Mouse (Mus musculus): ENCODE results near the gene Zfhx3. TPM values are rescaled to one million over a fixed set of nuclear protein-coding genes. Genes with fewer than 3 reads are reported as not detected.

The Zfhx3 gene
- polyA plus RNA-seq, 1 experiment from 2014 or later = 65.9 TPM

GRCm38 (mm10) chr8:108848484-108848883 is 906.0 kb downstream of the Zfhx3 start:
- no peak overlapping the region for H3K4me2 ChIP-seq (replicated peaks)
- 0 out of 2 replicates have a peak, but pooled peaks cover 4% of the 10 kb centered on the region for H3K36me3 ChIP-seq
- no peaks in the 10 kb centered on the region for H3K9me3 ChIP-seq
- 86% methylated on average over 3 of the region's 3 CpGs for WGBS
- no peak overlapping the region for H3K4me3 ChIP-seq (replicated peaks)
- peaks cover 44% of the 10 kb centered on the region for H3K4me1 ChIP-seq (replicated peaks)
- H3K27ac ChIP-seq = no peak overlapping the region
- H3K9ac ChIP-seq (replicated peaks) = no peak overlapping the region
- H3K27me3 ChIP-seq = no peaks in the 10 kb centered on the region
- ATAC-seq = no peak

- ATAC-seq = no peak
- H3K36me3 ChIP-seq = peaks cover 17% of the 10 kb centered on the region
- H3K4me2 ChIP-seq (replicated peaks) = no peak overlapping the region
- H3K9ac ChIP-seq (replicated peaks) = no peak overlapping the region
- WGBS = 84% methylated on average over 10 of the region's 10 CpGs
- no peak overlapping the region for H3K4me3 ChIP-seq (replicated peaks)
- H3K27me3 ChIP-seq = no peaks in the 10 kb centered on the region
- H3K27ac ChIP-seq = peak overlapping the region; percentile 27; the same call in 1 of the 2 replicates
- peaks cover 40% of the 10 kb centered on the region for H3K4me1 ChIP-seq (replicated peaks)
- H3K9me3 ChIP-seq = no peaks in the 10 kb centered on the region
Measured at GRCm38 (mm10) chr8:108853028-108853427, 910.6 kb downstream of the Zfhx3 start.

- 44% methylated on average over 12 of the region's 12 CpGs for WGBS
- Histone ChIP-seq H3K9ac (replicated peaks) (no peak overlapping the region), H3K36me3 (peaks cover 24% of the 10 kb centered on the region), H3K9me3 (no peaks in the 10 kb centered on the region), H3K4me3 (replicated peaks) (no peak overlapping the region), H3K4me1 (replicated peaks) (peaks cover 49% of the 10 kb centered on the region), H3K27ac (0 out of 2 replicates have a peak overlapping the region, but pooled peaks have one; percentile 44), H3K4me2 (replicated peaks) (no peak overlapping the region), H3K27me3 (no peaks in the 10 kb centered on the region)
- no peak for ATAC-seq
Measured at GRCm38 (mm10) chr8:108854444-108855102, 912.1 kb downstream of the Zfhx3 start.

GRCm38 (mm10) chr8:108859001-108859400 is 916.6 kb downstream of the Zfhx3 start:
- H3K9me3 ChIP-seq = no peaks in the 10 kb centered on the region
- peaks cover 39% of the 10 kb centered on the region for H3K4me1 ChIP-seq (replicated peaks)
- H3K4me2 ChIP-seq (replicated peaks) = no peak overlapping the region
- H3K27me3 ChIP-seq = no peaks in the 10 kb centered on the region
- WGBS = 39% methylated on average over 8 of the region's 8 CpGs
- H3K9ac ChIP-seq (replicated peaks) = no peak overlapping the region
- no peak for ATAC-seq
- H3K27ac ChIP-seq = no peak overlapping the region
- peaks cover 31% of the 10 kb centered on the region for H3K36me3 ChIP-seq
- no peak overlapping the region for H3K4me3 ChIP-seq (replicated peaks)

GRCm38 (mm10) chr8:108859983-108860382 is 917.5 kb downstream of the Zfhx3 start:
- H3K4me3 ChIP-seq (replicated peaks) = no peak overlapping the region
- 73% methylated on average over 9 of the region's 9 CpGs for WGBS
- H3K4me1 ChIP-seq (replicated peaks) = peaks cover 33% of the 10 kb centered on the region

GRCm38 (mm10) chr8:108863440-108863839 is 921.0 kb downstream of the Zfhx3 start:
- WGBS = 88% methylated on average over 10 of the region's 10 CpGs
- Histone ChIP-seq H3K4me3 (replicated peaks) (no peak overlapping the region), H3K4me2 (replicated peaks) (no peak overlapping the region), H3K27me3 (no peaks in the 10 kb centered on the region), H3K9ac (replicated peaks) (no peak overlapping the region), H3K27ac (no peak overlapping the region), H3K9me3 (no peaks in the 10 kb centered on the region), H3K36me3 (peaks cover 19% of the 10 kb centered on the region), H3K4me1 (replicated peaks) (peaks cover 49% of the 10 kb centered on the region)
- ATAC-seq = no peak

More at GRCm38 (mm10) chr8:108859983-108860382, 917.5 kb downstream of the Zfhx3 start:
- no peak overlapping the region for H3K9ac ChIP-seq (replicated peaks)
- no peaks in the 10 kb centered on the region for H3K27me3 ChIP-seq
- no peak for ATAC-seq
- no peak overlapping the region for H3K4me2 ChIP-seq (replicated peaks)
- peaks cover 31% of the 10 kb centered on the region for H3K36me3 ChIP-seq
- no peaks in the 10 kb centered on the region for H3K9me3 ChIP-seq
- H3K27ac ChIP-seq = no peak overlapping the region

- Histone ChIP-seq H3K4me2 (replicated peaks) (no peak overlapping the region), H3K27me3 (no peaks in the 10 kb centered on the region), H3K4me1 (replicated peaks) (peaks cover 45% of the 10 kb centered on the region), H3K36me3 (peaks cover 20% of the 10 kb centered on the region), H3K27ac (no peak overlapping the region), H3K9me3 (no peaks in the 10 kb centered on the region), H3K9ac (replicated peaks) (no peak overlapping the region), H3K4me3 (replicated peaks) (no peak overlapping the region)
- 91% methylated on average over 7 of the region's 7 CpGs for WGBS
- ATAC-seq = no peak
Measured at GRCm38 (mm10) chr8:108866430-108866829, 924.0 kb downstream of the Zfhx3 start.

GRCm38 (mm10) chr8:108867482-108868258 is 925.2 kb downstream of the Zfhx3 start:
- H3K27me3 ChIP-seq = no peaks in the 10 kb centered on the region
- peaks cover 41% of the 10 kb centered on the region for H3K4me1 ChIP-seq (replicated peaks)
- H3K9me3 ChIP-seq = no peaks in the 10 kb centered on the region
- no peak overlapping the region for H3K4me2 ChIP-seq (replicated peaks)
- 71% methylated on average over 13 of the region's 13 CpGs for WGBS
- ATAC-seq = no peak; the same call in 1 of the 2 replicates
- H3K36me3 ChIP-seq = peaks cover 20% of the 10 kb centered on the region
- H3K4me3 ChIP-seq (replicated peaks) = no peak overlapping the region
- H3K27ac ChIP-seq = peak overlapping the region; percentile 35; the same call in 1 of the 2 replicates
- no peak overlapping the region for H3K9ac ChIP-seq (replicated peaks)

GRCm38 (mm10) chr8:108868259-108869090 is 926.0 kb downstream of the Zfhx3 start:
- Histone ChIP-seq H3K27ac (no peak overlapping the region), H3K4me3 (replicated peaks) (no peak overlapping the region), H3K27me3 (no peaks in the 10 kb centered on the region), H3K4me2 (replicated peaks) (no peak overlapping the region), H3K9ac (replicated peaks) (no peak overlapping the region), H3K36me3 (peaks cover 22% of the 10 kb centered on the region), H3K9me3 (no peaks in the 10 kb centered on the region), H3K4me1 (replicated peaks) (peaks cover 36% of the 10 kb centered on the region)
- no peak for ATAC-seq
- WGBS = 83% methylated on average over 14 of the region's 14 CpGs

GRCm38 (mm10) chr8:108869420-108869819 is 927.0 kb downstream of the Zfhx3 start:
- Histone ChIP-seq H3K4me3 (replicated peaks) (no peak overlapping the region), H3K27ac (no peak overlapping the region), H3K4me2 (replicated peaks) (no peak overlapping the region), H3K36me3 (peaks cover 31% of the 10 kb centered on the region), H3K27me3 (no peaks in the 10 kb centered on the region), H3K9me3 (no peaks in the 10 kb centered on the region), H3K9ac (replicated peaks) (no peak overlapping the region), H3K4me1 (replicated peaks) (peaks cover 34% of the 10 kb centered on the region)
- ATAC-seq = no peak
- WGBS = 92% methylated on average over 3 of the region's 3 CpGs

GRCm38 (mm10) chr8:108869935-108870334 is 927.5 kb downstream of the Zfhx3 start:
- H3K9me3 ChIP-seq = no peaks in the 10 kb centered on the region
- no peak overlapping the region for H3K4me2 ChIP-seq (replicated peaks)
- no peak for ATAC-seq
- 89% methylated on average over 5 of the region's 5 CpGs for WGBS
- no peak overlapping the region for H3K4me3 ChIP-seq (replicated peaks)
- peaks cover 31% of the 10 kb centered on the region for H3K4me1 ChIP-seq (replicated peaks)
- H3K36me3 ChIP-seq = peaks cover 31% of the 10 kb centered on the region
- H3K27me3 ChIP-seq = no peaks in the 10 kb centered on the region
- no peak overlapping the region for H3K9ac ChIP-seq (replicated peaks)
- peak overlapping the region; percentile 14; the same call in 1 of the 2 replicates for H3K27ac ChIP-seq
